Mouse (Mus musculus): ENCODE data around the gene Klra2. TPM values are rescaled to one million over a fixed set of nuclear protein-coding genes. Genes with fewer than 3 reads are reported as not detected.

Klra2 gene
- 0.08 TPM for polyA plus RNA-seq (2012; fragmentation: generic; extraction: Trizol)
- long read RNA-seq, experiment 1: 0 reads
- long read RNA-seq, experiment 2, partial matches to known transcripts: 0 of 3 reads
- long read RNA-seq, experiment 2, other reads (novel, unspliced or antisense): 1 of 3 reads

DNA sequence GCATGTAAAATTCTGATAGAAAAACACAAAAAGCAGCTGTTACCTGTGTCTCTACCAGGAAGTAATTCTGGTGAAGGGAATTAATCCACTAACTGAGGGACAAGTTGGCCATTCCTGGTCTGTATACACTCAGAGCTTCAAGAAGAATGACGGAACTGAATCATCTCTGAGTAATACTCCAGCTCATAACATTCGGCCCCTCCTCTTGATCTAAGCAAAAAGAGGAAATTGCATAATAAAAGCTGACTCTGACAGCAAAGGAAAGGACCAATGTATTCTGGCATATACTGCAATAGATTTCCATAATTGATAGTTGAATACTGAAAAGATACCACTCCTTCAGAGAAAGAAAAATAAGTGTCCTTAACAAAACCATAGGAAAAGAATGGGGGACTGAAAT lies at the start of gene Klra2:
Gene Klra2, minus strand, starts transcription at position 157 of the 400 bp plus-strand sequence.
- Histone ChIP-seq H3K36me3 (ENCODE audit: control insufficient read depth, insufficient read depth) (no peaks in the 10 kb centered on the region), H3ac (ENCODE audit: control insufficient read depth, insufficient read length, low read depth) (no peak within 1 kb of the TSS), H3K27me3 (ENCODE audit: control insufficient read depth, insufficient read depth, insufficient read length) (no peaks in the 10 kb centered on the region), H3K79me2 (ENCODE audit: control insufficient read depth, insufficient read depth) (no peaks in the 10 kb centered on the region), H3K4me3 (ENCODE audit: insufficient read depth, poor library complexity, severe bottlenecking) (no peak within 1 kb of the TSS), H3K79me3 (ENCODE audit: low read depth) (no peaks in the 10 kb centered on the region)
- no peak for TF ChIP-seq MYOG (IDR thresholded peaks at IDR 0.05; ENCODE audit: control insufficient read depth, extremely low read depth, insufficient read length)
- no peak for TF ChIP-seq FOSL1 (IDR thresholded peaks at IDR 0.05; ENCODE audit: insufficient read depth, low read length, poor library complexity, severe bottlenecking)
- no peak for TF ChIP-seq MAX (IDR thresholded peaks at IDR 0.05)
- no peak for TF ChIP-seq CTCF (IDR thresholded peaks at IDR 0.05; ENCODE audit: control insufficient read depth, insufficient read depth, insufficient read length)
- TF ChIP-seq CEBPB (IDR thresholded peaks at IDR 0.05; ENCODE audit: low read depth): peak; percentile 85

GRCm38 (mm10) chr6:131294435-131295112 lies 47.4 kb upstream of the Klra2 start:
- H3K36me3 ChIP-seq (ENCODE audit: control insufficient read depth, insufficient read depth): peaks cover under 1% of the 10 kb centered on the region
- H3K27me3 ChIP-seq (ENCODE audit: control insufficient read depth, insufficient read depth, insufficient read length): no peaks in the 10 kb centered on the region
- peaks cover 24% of the 10 kb centered on the region for H3K79me3 ChIP-seq (ENCODE audit: low read depth)
- peaks cover 33% of the 10 kb centered on the region for H3K79me2 ChIP-seq (ENCODE audit: control insufficient read depth, insufficient read depth)
- no peak overlapping the region for H3ac ChIP-seq (ENCODE audit: control insufficient read depth, insufficient read length, low read depth)
- TF ChIP-seq MAX (IDR thresholded peaks at IDR 0.05): no peak
- H3K4me3 ChIP-seq (ENCODE audit: insufficient read depth, poor library complexity, severe bottlenecking): no peak overlapping the region

DNA sequence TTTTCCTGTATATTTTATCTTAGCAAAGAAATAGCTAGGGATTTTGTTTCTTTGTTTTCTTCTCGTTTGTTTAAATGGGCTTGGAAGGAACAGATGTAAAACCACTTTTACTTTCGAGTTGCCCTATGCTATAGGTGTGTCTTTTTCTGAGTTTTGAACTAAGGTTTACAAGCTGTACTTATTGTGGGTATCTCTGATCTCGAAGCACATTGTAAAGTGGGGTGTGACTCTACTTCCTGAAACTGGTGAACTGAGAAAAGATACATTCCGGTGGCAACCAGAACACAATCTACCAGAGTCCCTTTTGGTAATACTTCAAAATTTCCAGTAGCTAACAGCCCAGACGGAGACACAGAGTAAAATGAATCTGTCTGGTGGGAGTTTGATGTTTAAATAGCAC lies 46.8 kb upstream of the Klra2 start:
- Histone ChIP-seq H3K36me3 (ENCODE audit: control insufficient read depth, insufficient read depth) (no peaks in the 10 kb centered on the region), H3K4me3 (ENCODE audit: insufficient read depth, poor library complexity, severe bottlenecking) (no peak overlapping the region), H3ac (ENCODE audit: control insufficient read depth, insufficient read length, low read depth) (no peak overlapping the region), H3K79me2 (ENCODE audit: control insufficient read depth, insufficient read depth) (peaks cover 40% of the 10 kb centered on the region), H3K27me3 (ENCODE audit: control insufficient read depth, insufficient read depth, insufficient read length) (no peaks in the 10 kb centered on the region), H3K79me3 (ENCODE audit: low read depth) (peaks cover 24% of the 10 kb centered on the region)
- TF ChIP-seq FOSL1 (IDR thresholded peaks at IDR 0.05; ENCODE audit: insufficient read depth, low read length, poor library complexity, severe bottlenecking): no peak
- no peak for TF ChIP-seq MYOD1 (IDR thresholded peaks at IDR 0.05; ENCODE audit: control insufficient read depth, insufficient read length, low read depth)
- TF ChIP-seq CTCF (IDR thresholded peaks at IDR 0.05; ENCODE audit: control insufficient read depth, insufficient read depth, insufficient read length): no peak
- no peak for TF ChIP-seq USF1 (IDR thresholded peaks at IDR 0.05; ENCODE audit: low read depth)
- no peak for TF ChIP-seq MYOG (IDR thresholded peaks at IDR 0.05; ENCODE audit: control insufficient read depth, extremely low read depth, insufficient read length)
- TF ChIP-seq CEBPB (IDR thresholded peaks at IDR 0.05; ENCODE audit: low read depth): no peak
- no peak for TF ChIP-seq MAX (IDR thresholded peaks at IDR 0.05)

DNA sequence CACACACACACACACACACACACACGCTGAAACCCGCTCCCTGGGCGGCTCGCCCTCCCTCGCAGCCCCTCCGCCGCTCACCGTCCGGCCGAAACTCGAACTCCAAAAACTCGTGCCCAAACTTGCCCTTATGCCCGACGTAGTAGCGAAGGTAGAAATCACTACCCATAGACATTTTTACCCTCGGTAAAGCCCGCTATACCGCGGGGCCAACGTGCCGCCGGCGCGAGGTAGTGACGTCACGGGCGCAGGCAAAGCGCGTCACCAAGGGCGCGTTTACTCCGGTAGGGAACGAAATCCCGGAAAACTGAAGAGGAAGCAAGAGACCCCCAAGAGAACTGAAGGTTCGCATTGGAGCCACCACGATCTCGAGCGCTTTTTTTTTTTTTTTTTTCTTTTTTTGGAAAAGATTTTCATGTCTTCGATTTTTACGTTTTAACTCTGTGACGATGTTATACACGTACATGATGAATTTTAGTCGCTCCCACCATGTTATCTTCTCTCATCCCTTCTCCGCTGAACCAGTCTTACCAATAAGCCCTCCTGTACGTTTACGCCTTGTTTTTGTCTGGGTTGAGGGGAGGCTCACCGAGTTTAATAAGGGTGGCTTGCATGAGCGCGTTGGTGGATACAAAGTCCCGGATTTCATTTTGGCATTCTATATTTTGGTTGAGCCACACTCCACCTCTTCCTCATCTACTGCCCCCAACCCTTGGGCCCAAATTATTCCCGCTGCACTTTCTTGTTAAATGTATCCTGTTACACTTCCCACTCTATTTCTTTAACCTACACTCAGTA lies 46.0 kb upstream of the Klra2 start, which contains the start of gene Magohb:
Gene Magohb, minus strand, starts transcription at position 254 of the 798 bp plus-strand sequence.
- peaks cover 26% of the 10 kb centered on the region for H3K79me3 ChIP-seq (ENCODE audit: low read depth)
- peaks cover 47% of the 10 kb centered on the region for H3K79me2 ChIP-seq (ENCODE audit: control insufficient read depth, insufficient read depth)
- H3ac ChIP-seq (ENCODE audit: control insufficient read depth, insufficient read length, low read depth): peak within 1 kb of the TSS; percentile 91
- peaks cover 4% of the 10 kb centered on the region for H3K36me3 ChIP-seq (ENCODE audit: control insufficient read depth, insufficient read depth)
- TF ChIP-seq FOSL1 (IDR thresholded peaks at IDR 0.05; ENCODE audit: insufficient read depth, low read length, poor library complexity, severe bottlenecking) (no peak), MAX (IDR thresholded peaks at IDR 0.05) (peak; percentile 64)
- peak within 1 kb of the TSS; percentile 78 for H3K4me3 ChIP-seq (ENCODE audit: insufficient read depth, poor library complexity, severe bottlenecking)
- H3K27me3 ChIP-seq (ENCODE audit: control insufficient read depth, insufficient read depth, insufficient read length): no peaks in the 10 kb centered on the region

GRCm38 (mm10) chr6:131292276-131292990 lies 45.3 kb upstream of the Klra2 start:
- peaks cover 12% of the 10 kb centered on the region for H3K36me3 ChIP-seq (ENCODE audit: control insufficient read depth, insufficient read depth)
- H3K4me3 ChIP-seq (ENCODE audit: insufficient read depth, poor library complexity, severe bottlenecking): peak overlapping the region; percentile 78
- H3K79me2 ChIP-seq (ENCODE audit: control insufficient read depth, insufficient read depth): peaks cover 50% of the 10 kb centered on the region
- TF ChIP-seq CEBPB (IDR thresholded peaks at IDR 0.05; ENCODE audit: low read depth) (no peak), MYOD1 (IDR thresholded peaks at IDR 0.05; ENCODE audit: control insufficient read depth, insufficient read length, low read depth) (no peak), MAX (IDR thresholded peaks at IDR 0.05) (no peak), USF1 (IDR thresholded peaks at IDR 0.05; ENCODE audit: low read depth) (no peak), MYOG (IDR thresholded peaks at IDR 0.05; ENCODE audit: control insufficient read depth, extremely low read depth, insufficient read length) (no peak), FOSL1 (IDR thresholded peaks at IDR 0.05; ENCODE audit: insufficient read depth, low read length, poor library complexity, severe bottlenecking) (no peak), CTCF (IDR thresholded peaks at IDR 0.05; ENCODE audit: control insufficient read depth, insufficient read depth, insufficient read length) (no peak)
- H3ac ChIP-seq (ENCODE audit: control insufficient read depth, insufficient read length, low read depth): peak overlapping the region; percentile 91
- H3K27me3 ChIP-seq (ENCODE audit: control insufficient read depth, insufficient read depth, insufficient read length): no peaks in the 10 kb centered on the region
- H3K79me3 ChIP-seq (ENCODE audit: low read depth): peaks cover 26% of the 10 kb centered on the region
